Mouse (Mus musculus) heart, adult 2 months (tissue): ENCODE results near the gene Fads2.

Experiments used
- CTCF ChIP-seq: fragments of 200-600 bp; IDR thresholded peaks from 2 replicates; pipeline ENCODE4 v1.8.1; 2022; ENCODE audit warnings: antibody characterized with exemption, mild to moderate bottlenecking, moderate library complexity
- POLR2A ChIP-seq: fragments of 200-500 bp; IDR thresholded peaks from 2 replicates; pipeline ENCODE4 v1.6.1; 2011; ENCODE audit warnings: mild to moderate bottlenecking, low read depth, low read length, control low read depth; ENCODE audit not compliant: insufficient read depth

GRCm38 (mm10) chr19:10016151-10016550 lies 85.4 kb downstream of the Fads2 start:
- TF ChIP-seq POLR2A, result no peak
- no peak for TF ChIP-seq CTCF
